Mouse (Mus musculus): ENCODE measurements around the gene Lpin1. TPM values are rescaled to one million over a fixed set of nuclear protein-coding genes. Genes with fewer than 3 reads are reported as not detected.

Lpin1 gene
- total RNA-seq, 2 experiments from 2014 or later = 25.3 to 27.6 TPM

- H3K27ac ChIP-seq = no peak overlapping the region
- no peak overlapping the region for H3K4me3 ChIP-seq
- TF ChIP-seq CTCF (conservative IDR thresholded peaks at IDR 0.05) = peak; percentile 74
- no peak for DNase-seq (ENCODE audit: low spot score in 2 of 2)
These were observed 28.5 kb upstream of the Lpin1 start for GRCm38 (mm10) chr12:16639078-16639771.

GRCm38 (mm10) chr12:16635816-16636215 is 25.1 kb upstream of the Lpin1 start:
- TF ChIP-seq CTCF (conservative IDR thresholded peaks at IDR 0.05) = no peak
- Histone ChIP-seq H3K4me3 (no peak overlapping the region), H3K27ac (no peak overlapping the region)
- no peak for DNase-seq (ENCODE audit: low spot score in 2 of 2)

GRCm38 (mm10) chr12:16634075-16634813 is 23.5 kb upstream of the Lpin1 start:
- Histone ChIP-seq H3K27ac (no peak overlapping the region), H3K4me3 (no peak overlapping the region)
- peak; percentile 97 for TF ChIP-seq CTCF (conservative IDR thresholded peaks at IDR 0.05)
- peak in 1 of 2 experiments; percentile 49 for DNase-seq (ENCODE audit: low spot score in 2 of 2)

- DNase-seq (ENCODE audit: low spot score in 2 of 2) = no peak
- no peak overlapping the region for H3K4me3 ChIP-seq
- H3K27ac ChIP-seq = no peak overlapping the region
- no peak for TF ChIP-seq CTCF (conservative IDR thresholded peaks at IDR 0.05)
These were observed 22.5 kb upstream of the Lpin1 start for GRCm38 (mm10) chr12:16633235-16633634.

- DNase-seq (ENCODE audit: low spot score in 2 of 2) = no peak
- no peak for TF ChIP-seq CTCF (conservative IDR thresholded peaks at IDR 0.05)
- Histone ChIP-seq H3K27ac (no peak overlapping the region), H3K4me3 (no peak overlapping the region)
These were observed 20.7 kb upstream of the Lpin1 start for GRCm38 (mm10) chr12:16631423-16631822.

- no peak for TF ChIP-seq CTCF (conservative IDR thresholded peaks at IDR 0.05)
- Histone ChIP-seq H3K27ac (no peak overlapping the region), H3K4me3 (no peak overlapping the region)
- no peak for DNase-seq (ENCODE audit: low spot score in 2 of 2)
These were observed 20.1 kb upstream of the Lpin1 start for GRCm38 (mm10) chr12:16630866-16631185.

GRCm38 (mm10) chr12:16630152-16630865 is 19.5 kb upstream of the Lpin1 start:
- H3K4me3 ChIP-seq = no peak overlapping the region
- TF ChIP-seq CTCF (conservative IDR thresholded peaks at IDR 0.05) = no peak
- no peak for DNase-seq (ENCODE audit: low spot score in 2 of 2)
- H3K27ac ChIP-seq = no peak overlapping the region

GRCm38 (mm10) chr12:16620230-16620629 is 9.5 kb upstream of the Lpin1 start:
- TF ChIP-seq CTCF (conservative IDR thresholded peaks at IDR 0.05) = no peak

GRCm38 (mm10) chr12:16619453-16619852 is 8.7 kb upstream of the Lpin1 start:
- no peak overlapping the region for H3K4me3 ChIP-seq
- no peak for TF ChIP-seq CTCF (conservative IDR thresholded peaks at IDR 0.05)
- no peak for DNase-seq (ENCODE audit: low spot score in 2 of 2)
- no peak overlapping the region for H3K27ac ChIP-seq

More at GRCm38 (mm10) chr12:16620230-16620629, 9.5 kb upstream of the Lpin1 start:
- no peak overlapping the region for H3K4me3 ChIP-seq
- no peak overlapping the region for H3K27ac ChIP-seq
- no peak for DNase-seq (ENCODE audit: low spot score in 2 of 2)

GRCm38 (mm10) chr12:16618512-16619274 is 7.9 kb upstream of the Lpin1 start:
- no peak overlapping the region for H3K4me3 ChIP-seq
- peak; percentile 50 to 52 for DNase-seq (ENCODE audit: low spot score in 2 of 2)
- no peak overlapping the region for H3K27ac ChIP-seq
- TF ChIP-seq CTCF (conservative IDR thresholded peaks at IDR 0.05) = no peak

GRCm38 (mm10) chr12:16615738-16616137 is 5.0 kb upstream of the Lpin1 start:
- H3K27ac ChIP-seq = no peak overlapping the region
- DNase-seq (ENCODE audit: low spot score in 2 of 2) = no peak
- no peak for TF ChIP-seq CTCF (conservative IDR thresholded peaks at IDR 0.05)

GRCm38 (mm10) chr12:16614556-16614955 is 3.8 kb upstream of the Lpin1 start:
- no peak overlapping the region for H3K4me3 ChIP-seq

More at GRCm38 (mm10) chr12:16615738-16616137, 5.0 kb upstream of the Lpin1 start:
- no peak overlapping the region for H3K4me3 ChIP-seq

More at GRCm38 (mm10) chr12:16614556-16614955, 3.8 kb upstream of the Lpin1 start:
- no peak for DNase-seq (ENCODE audit: low spot score in 2 of 2)
- TF ChIP-seq CTCF (conservative IDR thresholded peaks at IDR 0.05) = no peak
- H3K27ac ChIP-seq = no peak overlapping the region
